Mouse (Mus musculus) left cerebral cortex, postnatal 14 days (tissue): ENCODE measurements around the gene Ccl9. TPM values are rescaled to one million over a fixed set of nuclear protein-coding genes. Genes with fewer than 3 reads are reported as not detected.

Experiments used
- DNase-seq, 2 experiments: peaks; one replicate each; pipeline ENCODE4 v3.0.0; 2021 to 2022; ENCODE audit warnings: low spot score in 2 of 2, mixed read lengths in 1 of 2
- intact Hi-C: fragments of 180-260 bp; cut with DNase I; formaldehyde crosslinking; loops from one replicate; pipeline ENCODE4 v1.15.1; 2025
- total RNA-seq, 2 experiments: library from RNA; stranded (reverse); gene quantifications; 2 replicates each; pipeline ENCODE4 v1.2.3; 2021

Ccl9 gene
- total RNA-seq, 2 experiments from 2014 or later, result 3.6 to 4.0 TPM

GRCm38 (mm10) chr11:83550186-83550632 lies 28.2 kb downstream of the Ccl9 start:
- no peak for DNase-seq
- intact Hi-C loops, result no loop called here

DNA sequence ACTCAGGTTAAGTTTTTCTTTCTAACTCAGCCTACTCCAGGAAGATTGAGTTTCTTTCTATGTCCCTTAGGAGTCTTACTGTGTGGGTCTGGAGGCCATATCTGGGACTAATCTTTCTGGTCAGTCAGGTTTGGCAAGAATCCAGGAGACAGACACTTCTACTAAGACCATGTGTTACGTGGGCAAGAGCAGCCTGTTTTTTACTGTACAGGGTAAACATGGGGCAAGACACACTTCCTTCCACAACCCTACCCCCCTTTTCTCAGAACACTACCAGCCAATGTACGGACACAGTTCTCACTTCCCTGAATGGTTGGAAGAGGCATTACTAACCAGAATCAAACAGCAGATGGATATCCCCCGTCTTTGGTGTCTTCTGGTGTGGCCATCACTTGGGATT lies 34.2 kb downstream of the Ccl9 start:
- intact Hi-C loops, result no loop called here
- DNase-seq, result peak in 1 of 2 experiments; percentile 32

DNA sequence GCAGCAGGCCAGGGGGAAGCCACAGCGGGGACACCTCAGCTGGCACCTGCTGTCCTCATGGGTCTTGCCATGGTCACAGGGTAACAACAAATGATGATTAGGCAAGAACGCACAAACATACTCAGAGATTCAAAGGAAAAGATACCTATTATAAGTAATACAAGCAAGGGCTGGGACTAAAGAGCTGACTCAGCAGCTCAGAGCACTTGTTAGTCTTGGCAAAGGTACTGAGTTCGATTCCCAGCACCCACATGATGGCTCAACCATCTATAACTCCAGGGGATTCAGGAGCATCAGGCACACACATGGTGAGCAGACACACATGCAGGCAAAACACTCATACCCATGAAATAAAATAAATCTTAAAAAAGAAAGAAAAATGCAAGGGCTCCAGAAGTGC lies 37.0 kb downstream of the Ccl9 start:
- no peak for DNase-seq
- intact Hi-C loops, result no loop called here

DNA sequence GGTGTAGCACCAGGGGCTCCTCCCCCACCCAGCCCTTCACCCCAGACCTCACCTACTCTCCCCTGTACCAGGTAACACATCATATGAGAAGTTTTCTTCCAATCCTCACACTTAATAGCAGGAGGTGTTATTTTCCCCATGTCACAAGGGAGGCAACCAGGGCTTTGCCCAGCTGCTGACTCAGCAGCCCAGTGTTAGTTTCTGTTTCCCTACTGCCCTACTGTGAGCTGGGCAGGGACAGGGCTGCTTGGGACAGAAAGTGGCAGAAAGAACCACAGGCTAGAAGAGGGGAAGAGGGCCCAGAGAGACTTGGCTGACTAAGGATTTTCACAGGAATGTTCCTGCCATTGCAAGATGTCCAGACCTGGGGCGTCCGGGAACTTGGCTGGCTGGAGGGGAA lies 37.5 kb downstream of the Ccl9 start:
- intact Hi-C loops, result no loop called here
- no peak for DNase-seq

DNA sequence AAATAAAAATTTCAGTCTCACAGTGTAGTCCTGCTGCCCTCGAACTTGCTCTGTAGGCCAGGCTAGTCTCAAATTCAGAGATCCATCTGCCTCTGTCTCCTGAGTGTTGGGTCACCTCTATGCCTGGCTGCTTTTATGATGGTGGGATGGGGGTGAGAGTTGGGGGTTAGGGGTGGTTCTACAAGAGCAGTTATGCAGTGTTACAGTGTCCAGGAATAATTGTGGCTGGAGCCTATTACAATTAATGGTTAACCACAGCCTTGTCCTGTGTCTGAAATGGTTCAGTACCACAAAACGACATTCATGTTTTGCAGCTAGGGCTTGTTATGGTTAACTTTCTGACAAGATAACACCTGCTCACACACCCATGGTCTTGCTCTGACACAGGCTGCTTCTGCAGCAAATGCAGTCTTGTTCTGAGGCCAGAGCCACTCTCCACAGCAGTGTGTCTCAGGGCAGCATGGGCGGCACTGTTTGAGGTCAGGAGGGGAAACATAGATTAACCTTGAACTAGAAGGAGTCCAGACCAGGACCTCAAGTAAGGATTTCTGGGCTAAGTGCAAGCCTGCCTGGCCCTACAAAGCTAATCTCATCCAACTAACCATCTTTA lies 39.6 kb downstream of the Ccl9 start:
- DNase-seq, result no peak
- intact Hi-C loops, result no loop called here

GRCm38 (mm10) chr11:83536831-83537230 lies 41.6 kb downstream of the Ccl9 start:
- intact Hi-C loops, result no loop called here
- DNase-seq, result no peak

GRCm38 (mm10) chr11:83534609-83535423 lies 43.6 kb downstream of the Ccl9 start:
- intact Hi-C loops, result no loop called here

GRCm38 (mm10) chr11:83534143-83534542 lies 44.3 kb downstream of the Ccl9 start:
- no peak for DNase-seq
- intact Hi-C loops, result no loop called here

More at GRCm38 (mm10) chr11:83534609-83535423, 43.6 kb downstream of the Ccl9 start:
- peak; percentile 72 to 76 for DNase-seq

- intact Hi-C loops, result no loop called here
- DNase-seq, result no peak
Observed at GRCm38 (mm10) chr11:83533192-83533591, 45.2 kb downstream of the Ccl9 start.

GRCm38 (mm10) chr11:83530360-83530759 lies 48.1 kb downstream of the Ccl9 start, which contains the start of gene Ccl5:
TSS of gene Ccl5 (minus strand) at chr11:83530518.
- DNase-seq, result no peak
- intact Hi-C loops, result no loop called here

DNA sequence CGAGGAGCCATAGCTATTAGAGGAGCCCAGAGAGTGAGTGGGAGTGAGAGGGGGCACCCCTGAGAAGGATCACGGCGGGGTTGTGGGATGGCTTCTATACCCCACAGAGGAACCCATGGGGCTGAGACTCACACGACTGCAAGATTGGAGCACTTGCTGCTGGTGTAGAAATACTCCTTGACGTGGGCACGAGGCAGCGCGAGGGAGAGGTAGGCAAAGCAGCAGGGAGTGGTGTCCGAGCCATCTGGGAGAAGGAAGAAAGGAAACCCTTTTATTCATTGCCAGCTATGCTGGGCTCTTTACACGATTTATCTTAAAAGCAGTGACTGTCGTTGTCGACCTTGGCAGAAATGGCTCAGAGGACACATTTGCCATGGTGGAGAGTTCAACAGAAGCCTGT lies 49.4 kb downstream of the Ccl9 start:
- peak; percentile 10 to 14 for DNase-seq
- intact Hi-C loops, result no loop called here

Other genes starting within 250 kb of the Ccl9 start
- gene Rasl10b, start 169.5 kb downstream of the Ccl9 start, total RNA-seq, result 100 to 1,000 TPM; 229 to 234 TPM
- under 1 TPM in 1 of 2 experiments, not detected in 1; 0.34 TPM for gene Gas2l2, start 149.2 kb downstream of the Ccl9 start, total RNA-seq
- not detected for gene 1700020L24Rik, start 141.0 kb downstream of the Ccl9 start, total RNA-seq
- gene Mmp28, start 115.6 kb downstream of the Ccl9 start, total RNA-seq, result 1 to 10 TPM; 3.9 to 5.8 TPM
- 10 to 100 TPM; 52.0 to 62.1 TPM for gene Taf15, start 105.5 kb downstream of the Ccl9 start, total RNA-seq
- gene Heatr9, start 56.5 kb downstream of the Ccl9 start, total RNA-seq, result not detected
- not detected for gene Ccl5, start 48.1 kb downstream of the Ccl9 start, total RNA-seq
- 1 to 10 TPM; 1.6 to 2.1 TPM for gene Ccl6, start 14.5 kb upstream of the Ccl9 start, total RNA-seq
- gene Rpl9-ps1, start 67.0 kb upstream of the Ccl9 start, total RNA-seq, result not detected
- not detected for gene Ccl3, start 70.7 kb upstream of the Ccl9 start, total RNA-seq
- gene Ccl4, start 83.9 kb upstream of the Ccl9 start, total RNA-seq, result not detected
- gene Wfdc17, start 125.4 kb upstream of the Ccl9 start, total RNA-seq, result not detected
- gene Wfdc18, start 130.4 kb upstream of the Ccl9 start, total RNA-seq, result 1 to 10 TPM in 1 of 2 experiments, under 1 TPM in 1; 0.97 to 3.1 TPM
- gene Wfdc21, start 168.3 kb upstream of the Ccl9 start, total RNA-seq, result not detected
- 10 to 100 TPM; 12.6 to 14.8 TPM for gene Heatr6, start 175.1 kb upstream of the Ccl9 start, total RNA-seq